Mouse (Mus musculus) neutrophil, adult 5-6 weeks (primary cell): ENCODE results near the gene Nfrkb. TPM values are rescaled to one million over a fixed set of nuclear protein-coding genes. Genes with fewer than 3 reads are reported as not detected.

Experiments
- ATAC-seq: fragments of 151-379, 151-347 bp; 2 replicates; pipeline ENCODE4 v1.8.0; 2017; ENCODE audit warnings: mild to moderate bottlenecking, moderate TSS enrichment; ENCODE audit not compliant: insufficient number of reproducible peaks, poor library complexity, low FRiP score, severe bottlenecking; ENCODE audit errors: extremely low read depth
- total RNA-seq: library from RNA; stranded (forward); fragments of 200-1000 nt; gene quantifications from 2 replicates; pipeline ENCODE4 v1.2.3, GENCODE M21; 2017

The Nfrkb gene
- 62.0 and 62.8 TPM in 2 replicates for total RNA-seq

GRCm38 (mm10) chr9:31385947-31386354, at the start of gene Nfrkb:
Gene Nfrkb (plus strand): TSS chr9:31386192.
- peak; percentile 99 for ATAC-seq

- ATAC-seq, result no peak
These were observed 41.6 kb upstream of the Nfrkb start for GRCm38 (mm10) chr9:31344289-31344831.

- no peak for ATAC-seq
These were observed 39.4 kb upstream of the Nfrkb start for GRCm38 (mm10) chr9:31346575-31347080.

GRCm38 (mm10) chr9:31348458-31348857, 37.5 kb upstream of the Nfrkb start:
- no peak for ATAC-seq

- ATAC-seq, result peak; percentile 51; the same call in 1 of the 2 replicates
These were observed 37.1 kb upstream of the Nfrkb start for GRCm38 (mm10) chr9:31348915-31349314.

GRCm38 (mm10) chr9:31352716-31353115, 33.3 kb upstream of the Nfrkb start:
- ATAC-seq, result no peak

- no peak for ATAC-seq
These were observed 32.5 kb upstream of the Nfrkb start for GRCm38 (mm10) chr9:31353518-31353917.

GRCm38 (mm10) chr9:31354051-31354450, 31.9 kb upstream of the Nfrkb start:
- ATAC-seq, result no peak

GRCm38 (mm10) chr9:31363698-31364609, 22.0 kb upstream of the Nfrkb start:
- no peak for ATAC-seq

GRCm38 (mm10) chr9:31365086-31365485, 20.9 kb upstream of the Nfrkb start:
- ATAC-seq, result no peak

GRCm38 (mm10) chr9:31371740-31372139, 14.3 kb upstream of the Nfrkb start:
- ATAC-seq, result no peak

- ATAC-seq, result no peak
These were observed 9.3 kb upstream of the Nfrkb start for GRCm38 (mm10) chr9:31376661-31377060.

- no peak for ATAC-seq
These were observed 1.0 kb upstream of the Nfrkb start for GRCm38 (mm10) chr9:31384786-31385499.

GRCm38 (mm10) chr9:31385500-31385869, 507 bp upstream of the Nfrkb start:
- ATAC-seq, result no peak

GRCm38 (mm10) chr9:31386368-31387180, 582 bp downstream of the Nfrkb start:
- ATAC-seq, result no peak

GRCm38 (mm10) chr9:31387206-31387605, 1.2 kb downstream of the Nfrkb start:
- ATAC-seq, result no peak

GRCm38 (mm10) chr9:31400441-31400840, 14.4 kb downstream of the Nfrkb start:
- ATAC-seq, result peak; percentile 67; the same call in 1 of the 2 replicates

GRCm38 (mm10) chr9:31404311-31404710, 18.3 kb downstream of the Nfrkb start:
- ATAC-seq, result no peak

GRCm38 (mm10) chr9:31405217-31405616, 19.2 kb downstream of the Nfrkb start:
- 0 out of 2 replicates have a peak, but pooled peaks have one; percentile 30 for ATAC-seq
